Mouse (Mus musculus) midbrain, embryonic 14.5 days (tissue): ENCODE results near the gene Dlx5. TPM values are rescaled to one million over a fixed set of nuclear protein-coding genes. Genes with fewer than 3 reads are reported as not detected.

Source experiments
- ATAC-seq: fragments of 200-750 bp; cut with Nextera tagmentation; 2 replicates; pipeline ENCODE4 v1.8.0; 2017; ENCODE audit warnings: moderate number of reproducible peaks, moderate library complexity; ENCODE audit not compliant: low FRiP score, low TSS enrichment
- DNase-seq: peaks from one replicate; pipeline ENCODE4 v3.0.0-alpha.2; 2015
- H3K27ac ChIP-seq: fragments of 300-500 bp; sonication (generic); replicated peaks from 2 replicates; pipeline ENCODE4 v1.5.1; 2014; ENCODE audit warnings: mild to moderate bottlenecking, low read depth, low read length, moderate library complexity
- H3K27me3 ChIP-seq: fragments of 300-500 bp; sonication (generic); 2 replicates; pipeline ENCODE4 v1.6.1; 2014; ENCODE audit warnings: low read length, control low read depth, mixed read lengths; ENCODE audit not compliant: control insufficient read depth, insufficient read depth
- H3K36me3 ChIP-seq: fragments of 300-500 bp; sonication (generic); 2 replicates; pipeline ENCODE4 v1.6.1; 2014; ENCODE audit warnings: low read length, control low read depth; ENCODE audit not compliant: control insufficient read depth, insufficient read depth
- H3K4me1 ChIP-seq: fragments of 300-500 bp; sonication (generic); 2 replicates; pipeline ENCODE4 v1.6.1; 2014; ENCODE audit warnings: mild to moderate bottlenecking, antibody characterized with exemption, low read length, control low read depth; ENCODE audit not compliant: control insufficient read depth, insufficient read depth
- H3K4me2 ChIP-seq: fragments of 300-500 bp; sonication (generic); 2 replicates; pipeline ENCODE4 v1.6.1; 2014; ENCODE audit warnings: mild to moderate bottlenecking, low read length, moderate library complexity
- H3K4me3 ChIP-seq: fragments of 300-500 bp; sonication (generic); replicated peaks from 2 replicates; pipeline ENCODE4 v1.5.1; 2014; ENCODE audit warnings: low read depth, low read length
- H3K9ac ChIP-seq: fragments of 300-500 bp; sonication (generic); replicated peaks from 2 replicates; pipeline ENCODE4 v1.6.1; 2014; ENCODE audit warnings: mild to moderate bottlenecking, low read length, moderate library complexity
- H3K9me3 ChIP-seq: fragments of 300-500 bp; sonication (generic); 2 replicates; pipeline ENCODE4 v1.6.1; 2016; ENCODE audit warnings: low read length, control low read depth, mixed read lengths; ENCODE audit not compliant: control insufficient read depth
- WGBS: fragments of 180-500 bp; shearing (Covaris S2); extraction: QIAGEN DNeasy Blood & Tissue Kit; methylation state at CpG from one replicate; pipeline ENCODE4 v1.1.7; 2014; 5-methylcytosine and 5-hydroxymethylcytosine counted together
- polyA plus RNA-seq: library from polyadenylated mRNA; unstranded; fragments of >200 nt; fragmentation: Nextera tagmentation; extraction: Ambion mirVana; gene quantifications from 2 replicates; pipeline ENCODE4 v1.2.1, GENCODE M21; 2014

Gene Dlx5
- polyA plus RNA-seq, 1 experiment from 2014 or later = 0.26 TPM

GRCm38 (mm10) chr6:6877981-6878840 is 3.7 kb downstream of the Dlx5 start:
- Histone ChIP-seq H3K9me3 (no peaks in the 10 kb centered on the region), H3K27me3 (peaks cover 98% of the 10 kb centered on the region), H3K36me3 (no peaks in the 10 kb centered on the region), H3K4me1 (peaks cover 8% of the 10 kb centered on the region), H3K4me2 (peak overlapping the region; percentile 10; the same call in 1 of the 2 replicates), H3K27ac (no peak overlapping the region), H3K4me3 (0 out of 2 replicates have a peak overlapping the region, but pooled peaks have one; percentile 8), H3K9ac (no peak overlapping the region)
- DNase-seq (peak; percentile 39), ATAC-seq (0 out of 2 replicates have a peak, but pooled peaks have one; percentile 5)
- 1% methylated on average over 34 of the region's 34 CpGs for WGBS

- WGBS = 5% methylated on average over 5 of the region's 5 CpGs
- Histone ChIP-seq H3K9me3 (no peaks in the 10 kb centered on the region), H3K4me3 (no peak overlapping the region), H3K9ac (no peak overlapping the region), H3K36me3 (no peaks in the 10 kb centered on the region), H3K27ac (no peak overlapping the region), H3K4me2 (no peak overlapping the region), H3K27me3 (peaks cover 98% of the 10 kb centered on the region), H3K4me1 (peaks cover 8% of the 10 kb centered on the region)
- DNase-seq (peak; percentile 35), ATAC-seq (no peak)
Measured at GRCm38 (mm10) chr6:6877346-6877910, 4.5 kb downstream of the Dlx5 start.

GRCm38 (mm10) chr6:6876731-6877130 is 5.2 kb downstream of the Dlx5 start:
- peak; percentile 31 for DNase-seq
- no peak overlapping the region for H3K27ac ChIP-seq

GRCm38 (mm10) chr6:6876231-6876630 is 5.7 kb downstream of the Dlx5 start:
- no peak overlapping the region for H3K4me3 ChIP-seq
- peaks cover 94% of the 10 kb centered on the region for H3K27me3 ChIP-seq

More at GRCm38 (mm10) chr6:6876731-6877130, 5.2 kb downstream of the Dlx5 start:
- Histone ChIP-seq H3K4me1 (peaks cover 6% of the 10 kb centered on the region), H3K4me2 (no peak overlapping the region), H3K9ac (0 out of 2 replicates have a peak overlapping the region, but pooled peaks have one; percentile 2), H3K4me3 (no peak overlapping the region), H3K27me3 (peaks cover 98% of the 10 kb centered on the region), H3K9me3 (no peaks in the 10 kb centered on the region), H3K36me3 (no peaks in the 10 kb centered on the region)
- 3% methylated on average over 7 of the region's 7 CpGs for WGBS
- no peak for ATAC-seq

GRCm38 (mm10) chr6:6875676-6876075 is 6.2 kb downstream of the Dlx5 start:
- no peaks in the 10 kb centered on the region for H3K9me3 ChIP-seq
- no peak overlapping the region for H3K4me3 ChIP-seq
- no peak overlapping the region for H3K4me2 ChIP-seq
- no peak overlapping the region for H3K27ac ChIP-seq
- H3K4me1 ChIP-seq = no peaks in the 10 kb centered on the region
- no peak overlapping the region for H3K9ac ChIP-seq
- peaks cover 94% of the 10 kb centered on the region for H3K27me3 ChIP-seq
- 2% methylated on average over 9 of the region's 9 CpGs for WGBS
- ATAC-seq = no peak
- no peaks in the 10 kb centered on the region for H3K36me3 ChIP-seq
- DNase-seq = peak; percentile 20

More at GRCm38 (mm10) chr6:6876231-6876630, 5.7 kb downstream of the Dlx5 start:
- WGBS = 2% methylated on average over 2 of the region's 2 CpGs
- Histone ChIP-seq H3K4me2 (no peak overlapping the region), H3K27ac (no peak overlapping the region), H3K9ac (no peak overlapping the region), H3K4me1 (peaks cover 1% of the 10 kb centered on the region), H3K9me3 (no peaks in the 10 kb centered on the region), H3K36me3 (no peaks in the 10 kb centered on the region)
- DNase-seq (no peak), ATAC-seq (no peak)

- ATAC-seq (no peak), DNase-seq (peak; percentile 23)
- H3K4me1 ChIP-seq = no peaks in the 10 kb centered on the region
- H3K27ac ChIP-seq = no peak overlapping the region; the same call in none of the 2 replicates
- 0% methylated on average over 11 of the region's 11 CpGs for WGBS
- H3K4me2 ChIP-seq = peak overlapping the region; percentile 10; the same call in 1 of the 2 replicates
- no peaks in the 10 kb centered on the region for H3K36me3 ChIP-seq
- H3K9ac ChIP-seq = no peak overlapping the region
- no peaks in the 10 kb centered on the region for H3K9me3 ChIP-seq
- peaks cover 95% of the 10 kb centered on the region for H3K27me3 ChIP-seq
- no peak overlapping the region for H3K4me3 ChIP-seq
Measured at GRCm38 (mm10) chr6:6875136-6875535, 6.7 kb downstream of the Dlx5 start.

- DNase-seq = peak; percentile 24
- no peaks in the 10 kb centered on the region for H3K4me1 ChIP-seq
- H3K4me3 ChIP-seq = 0 out of 2 replicates have a peak overlapping the region, but pooled peaks have one; percentile 1
- no peaks in the 10 kb centered on the region for H3K36me3 ChIP-seq
- peaks cover 94% of the 10 kb centered on the region for H3K27me3 ChIP-seq
- H3K9ac ChIP-seq = no peak overlapping the region
- no peaks in the 10 kb centered on the region for H3K9me3 ChIP-seq
- peak; percentile 24; the same call in 1 of the 2 replicates for ATAC-seq
- no peak overlapping the region for H3K4me2 ChIP-seq
- under 1% methylated on average over 25 of the region's 25 CpGs for WGBS
- H3K27ac ChIP-seq = 0 out of 2 replicates have a peak overlapping the region, but pooled peaks have one; percentile 13
Measured at GRCm38 (mm10) chr6:6874073-6874771, 7.7 kb downstream of the Dlx5 start.

- H3K4me1 ChIP-seq = no peaks in the 10 kb centered on the region
- ATAC-seq (no peak), DNase-seq (peak; percentile 52)
- 1% methylated on average over 19 of the region's 19 CpGs for WGBS
- no peaks in the 10 kb centered on the region for H3K36me3 ChIP-seq
- no peak overlapping the region for H3K9ac ChIP-seq
- no peaks in the 10 kb centered on the region for H3K9me3 ChIP-seq
- H3K4me3 ChIP-seq = no peak overlapping the region
- H3K27ac ChIP-seq = no peak overlapping the region
- no peak overlapping the region for H3K4me2 ChIP-seq
- peaks cover 93% of the 10 kb centered on the region for H3K27me3 ChIP-seq
Measured at GRCm38 (mm10) chr6:6873476-6874072, 8.3 kb downstream of the Dlx5 start.
